Mouse (Mus musculus) hindbrain, embryonic 16.5 days (tissue): ENCODE data around the gene Zfp652. TPM values are rescaled to one million over a fixed set of nuclear protein-coding genes. Genes with fewer than 3 reads are reported as not detected.

Experiments
- ATAC-seq: fragments of 200-750 bp; cut with Nextera tagmentation; 2 replicates; pipeline ENCODE4 v1.8.0; 2017; ENCODE audit warnings: moderate TSS enrichment, moderate library complexity
- H3K27ac ChIP-seq: fragments of 300-500 bp; sonication (generic); 2 replicates; pipeline ENCODE4 v1.5.1; 2014; ENCODE audit warnings: low read depth, mild to moderate bottlenecking, control low read depth, low read length, moderate library complexity
- H3K27me3 ChIP-seq: fragments of 300-500 bp; sonication (generic); replicated peaks from 2 replicates; pipeline ENCODE4 v1.6.1; 2014; ENCODE audit warnings: low read length; ENCODE audit not compliant: control insufficient read depth, insufficient read depth
- H3K36me3 ChIP-seq: fragments of 300-500 bp; sonication (generic); 2 replicates; pipeline ENCODE4 v1.6.1; 2014; ENCODE audit warnings: mild to moderate bottlenecking, low read length, moderate library complexity, mixed read lengths; ENCODE audit not compliant: control insufficient read depth, insufficient read depth
- H3K4me1 ChIP-seq: fragments of 300-500 bp; sonication (generic); 2 replicates; pipeline ENCODE4 v1.6.1; 2014; ENCODE audit warnings: low read depth, low read length; ENCODE audit not compliant: control insufficient read depth, insufficient read depth
- H3K4me2 ChIP-seq: fragments of 300-500 bp; sonication (generic); 2 replicates; pipeline ENCODE4 v1.6.1; 2014; ENCODE audit warnings: mild to moderate bottlenecking, low read length, control low read depth, moderate library complexity
- H3K4me3 ChIP-seq: fragments of 300-500 bp; sonication (generic); 2 replicates; pipeline ENCODE4 v1.5.1; 2014; ENCODE audit warnings: mild to moderate bottlenecking, low read length, control low read depth, moderate library complexity
- H3K9ac ChIP-seq: fragments of 300-500 bp; sonication (generic); 2 replicates; pipeline ENCODE4 v1.6.1; 2014; ENCODE audit warnings: low read depth, mild to moderate bottlenecking, control low read depth, low read length, moderate library complexity
- H3K9me3 ChIP-seq: fragments of 300-500 bp; sonication (generic); 2 replicates; pipeline ENCODE4 v1.6.1; 2014; ENCODE audit warnings: mild to moderate bottlenecking, low read length, moderate library complexity; ENCODE audit not compliant: control insufficient read depth
- WGBS: fragments of 180-500 bp; shearing (Covaris S2); extraction: QIAGEN DNeasy Blood & Tissue Kit; methylation state at CpG from one replicate; pipeline ENCODE4 v1.1.7; 2014; 5-methylcytosine and 5-hydroxymethylcytosine counted together
- polyA plus RNA-seq: library from polyadenylated mRNA; unstranded; fragments of >200 nt; fragmentation: Nextera tagmentation; extraction: Ambion mirVana; gene quantifications from 2 replicates; pipeline ENCODE4 v1.2.1, GENCODE M21; 2015

Gene Zfp652
- polyA plus RNA-seq, 1 experiment from 2014 or later = 21.7 TPM

DNA sequence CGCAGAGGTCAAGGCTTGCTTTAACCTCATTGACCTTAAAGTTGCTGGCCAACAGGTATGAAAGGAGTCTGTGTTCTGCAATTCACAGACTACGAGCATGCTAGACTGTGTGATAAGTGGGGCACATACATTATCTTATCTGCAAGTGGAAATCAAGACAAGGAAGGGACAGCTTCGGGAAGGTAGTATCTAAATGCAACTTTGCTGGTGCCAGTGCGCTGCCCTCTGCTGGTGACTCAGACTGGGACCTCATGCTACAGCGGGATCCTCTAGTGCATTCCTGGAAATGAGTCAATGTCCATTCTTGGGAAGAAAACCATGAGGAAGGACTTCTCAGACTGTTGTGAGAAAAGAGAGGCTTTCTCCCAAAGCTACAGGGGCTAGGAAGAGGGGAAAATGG, 141.2 kb downstream of the Zfp652 start:
- Histone ChIP-seq H3K4me2 (no peak overlapping the region), H3K36me3 (no peaks in the 10 kb centered on the region), H3K9me3 (no peaks in the 10 kb centered on the region), H3K9ac (no peak overlapping the region), H3K4me1 (peaks cover 7% of the 10 kb centered on the region), H3K27me3 (no peaks in the 10 kb centered on the region), H3K4me3 (no peak overlapping the region), H3K27ac (no peak overlapping the region)
- 66% methylated on average over 5 of the region's 5 CpGs for WGBS
- ATAC-seq = no peak

DNA sequence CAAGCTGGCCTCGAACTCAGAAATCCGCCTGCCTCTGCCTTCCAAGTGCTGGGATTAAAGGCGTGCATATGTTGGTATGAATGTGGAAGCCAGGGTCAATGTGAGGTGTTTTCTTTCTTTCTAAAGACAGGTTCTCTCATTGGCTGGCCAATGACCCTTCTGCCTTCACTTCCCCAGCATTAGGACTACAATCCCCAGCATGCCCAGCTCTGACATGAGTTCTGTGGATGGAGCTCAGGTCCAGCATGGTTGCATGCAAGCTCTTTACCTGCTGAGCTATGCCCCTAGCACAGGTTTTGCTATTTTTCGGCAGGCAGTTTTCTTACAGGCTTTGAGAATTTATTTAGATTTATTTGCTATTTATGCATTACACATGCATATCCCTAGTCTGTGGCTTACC, 144.8 kb downstream of the Zfp652 start:
- ATAC-seq = no peak
- H3K27me3 ChIP-seq = no peaks in the 10 kb centered on the region
- H3K4me1 ChIP-seq = peaks cover 14% of the 10 kb centered on the region
- no peaks in the 10 kb centered on the region for H3K36me3 ChIP-seq
- peak overlapping the region; percentile 84 for H3K4me2 ChIP-seq
- H3K4me3 ChIP-seq = no peak overlapping the region
- H3K9me3 ChIP-seq = no peaks in the 10 kb centered on the region
- no peak overlapping the region for H3K9ac ChIP-seq
- WGBS = 78% methylated on average over 4 of the region's 4 CpGs
- no peak overlapping the region for H3K27ac ChIP-seq

DNA sequence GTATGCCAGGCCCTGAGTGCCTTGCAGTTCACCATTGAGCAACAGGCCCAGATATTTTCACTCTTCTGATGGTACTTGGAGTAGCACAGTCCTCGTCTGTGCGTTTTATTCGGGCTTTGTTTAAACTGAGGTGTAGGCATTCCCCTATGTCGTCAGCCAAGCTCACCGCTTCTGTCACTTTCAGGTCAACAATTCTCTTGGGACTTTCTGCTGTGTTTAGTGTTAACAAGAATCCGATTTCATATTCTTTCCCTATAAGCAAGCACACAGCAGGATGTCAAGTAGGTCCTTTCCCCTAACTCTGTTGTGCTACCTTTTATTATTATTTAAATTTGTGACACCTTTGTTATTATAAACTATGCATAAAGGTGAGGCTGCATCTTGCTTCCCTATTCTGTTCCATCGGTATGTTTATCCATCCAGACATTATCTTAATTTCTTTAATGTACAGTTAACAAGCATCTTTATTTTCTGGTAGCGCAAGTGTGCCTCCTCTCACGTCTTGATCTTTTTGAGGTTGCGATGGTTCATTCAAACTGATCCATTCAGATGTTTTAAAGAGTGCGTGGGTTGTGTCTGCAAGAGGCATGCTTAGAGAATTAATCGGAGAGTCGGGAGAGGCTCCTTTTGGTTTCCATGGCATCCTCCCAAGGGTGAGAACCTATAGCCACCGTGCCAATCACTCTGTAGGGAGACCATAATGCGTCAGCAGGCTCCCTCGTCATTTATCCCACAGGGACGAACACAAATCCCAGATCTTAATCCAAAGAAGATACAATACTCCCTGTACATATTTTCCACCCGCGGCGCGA, 145.4 kb downstream of the Zfp652 start:
- Histone ChIP-seq H3K27me3 (no peaks in the 10 kb centered on the region), H3K9me3 (no peaks in the 10 kb centered on the region), H3K4me3 (peak overlapping the region; percentile 63), H3K36me3 (no peaks in the 10 kb centered on the region), H3K9ac (peak overlapping the region; percentile 65), H3K4me1 (peaks cover 14% of the 10 kb centered on the region), H3K27ac (peak overlapping the region; percentile 83), H3K4me2 (peak overlapping the region; percentile 84)
- 15% methylated on average over 21 of the region's 21 CpGs for WGBS
- peak; percentile 0; the same call in 1 of the 2 replicates for ATAC-seq

DNA sequence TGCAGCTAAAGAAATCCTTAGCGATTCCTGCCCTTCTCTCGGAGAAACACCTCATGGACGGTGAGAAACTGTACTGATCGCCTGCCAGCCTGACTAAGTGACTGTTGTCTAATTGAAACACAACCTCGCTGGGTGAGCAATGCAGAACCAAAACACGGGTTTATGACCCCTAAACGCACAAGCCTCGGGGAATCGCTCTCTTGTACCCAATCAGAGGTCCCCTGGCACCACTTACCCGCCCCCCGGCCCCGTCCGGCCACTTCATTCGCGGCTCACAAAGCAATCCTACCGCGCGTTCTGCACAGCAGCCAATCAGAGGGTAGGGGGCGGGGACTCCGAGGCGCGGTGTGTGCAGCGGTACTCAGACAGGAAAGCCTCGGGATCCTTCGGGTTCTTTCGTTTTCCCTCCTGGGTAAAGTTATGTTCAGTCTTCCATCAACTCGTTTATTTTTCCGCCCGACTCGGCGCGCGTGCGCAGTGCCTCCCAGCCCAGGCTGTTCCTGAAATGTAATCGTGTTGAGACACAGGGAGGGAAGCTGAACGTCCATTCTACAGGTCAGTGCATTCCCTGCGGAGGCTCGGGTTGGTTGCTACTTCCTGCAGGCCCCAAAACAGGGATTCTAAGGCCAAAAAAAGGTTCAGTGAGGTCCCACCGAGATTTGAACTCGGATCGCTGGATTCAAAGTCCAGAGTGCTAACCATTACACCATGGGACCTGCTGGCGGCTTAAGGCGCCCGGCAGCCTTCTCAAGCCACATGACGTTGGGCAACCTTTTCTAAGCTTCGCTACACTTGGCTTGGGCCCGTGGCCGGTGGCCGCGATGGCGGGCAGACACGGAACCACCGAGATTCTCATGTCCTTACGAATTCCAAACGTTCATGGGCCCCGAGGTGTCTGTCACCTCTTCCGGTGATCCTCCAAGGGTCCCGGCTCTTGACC, 146.3 kb downstream of the Zfp652 start:
- H3K27ac ChIP-seq = peak overlapping the region; percentile 83
- no peaks in the 10 kb centered on the region for H3K9me3 ChIP-seq
- no peaks in the 10 kb centered on the region for H3K27me3 ChIP-seq
- peak overlapping the region; percentile 65 for H3K9ac ChIP-seq
- ATAC-seq = peak; percentile 98
- H3K4me3 ChIP-seq = peak overlapping the region; percentile 63
- peaks cover 14% of the 10 kb centered on the region for H3K4me1 ChIP-seq
- no peaks in the 10 kb centered on the region for H3K36me3 ChIP-seq
- WGBS = under 1% methylated on average over 58 of the region's 58 CpGs
- H3K4me2 ChIP-seq = peak overlapping the region; percentile 84

DNA sequence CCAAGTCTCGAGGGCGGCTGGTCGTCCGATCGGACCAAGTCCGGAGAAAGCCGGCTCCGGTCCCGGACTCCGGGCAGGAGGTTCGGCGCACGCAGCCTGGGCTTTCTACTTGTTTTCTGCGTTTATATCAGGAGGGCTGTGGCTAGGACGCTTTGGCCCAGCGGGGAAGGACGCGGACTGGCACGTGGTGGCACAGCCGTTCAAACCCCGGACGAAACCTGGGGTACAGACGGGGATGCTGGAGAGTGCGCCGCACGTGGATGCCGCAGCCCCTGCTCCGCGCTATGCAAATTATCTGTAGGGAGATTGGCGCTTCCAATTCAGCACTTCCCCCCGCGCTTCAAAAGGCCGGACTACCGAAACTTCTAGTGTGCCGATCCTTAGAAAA, 147.0 kb downstream of the Zfp652 start:
- under 1% methylated on average over 35 of the region's 35 CpGs for WGBS
- Histone ChIP-seq H3K27ac (peak overlapping the region; percentile 83), H3K36me3 (no peaks in the 10 kb centered on the region), H3K4me1 (peaks cover 14% of the 10 kb centered on the region), H3K4me3 (peak overlapping the region; percentile 63), H3K27me3 (no peaks in the 10 kb centered on the region), H3K9ac (peak overlapping the region; percentile 65), H3K9me3 (no peaks in the 10 kb centered on the region), H3K4me2 (peak overlapping the region; percentile 84)
- ATAC-seq = peak; percentile 62

DNA sequence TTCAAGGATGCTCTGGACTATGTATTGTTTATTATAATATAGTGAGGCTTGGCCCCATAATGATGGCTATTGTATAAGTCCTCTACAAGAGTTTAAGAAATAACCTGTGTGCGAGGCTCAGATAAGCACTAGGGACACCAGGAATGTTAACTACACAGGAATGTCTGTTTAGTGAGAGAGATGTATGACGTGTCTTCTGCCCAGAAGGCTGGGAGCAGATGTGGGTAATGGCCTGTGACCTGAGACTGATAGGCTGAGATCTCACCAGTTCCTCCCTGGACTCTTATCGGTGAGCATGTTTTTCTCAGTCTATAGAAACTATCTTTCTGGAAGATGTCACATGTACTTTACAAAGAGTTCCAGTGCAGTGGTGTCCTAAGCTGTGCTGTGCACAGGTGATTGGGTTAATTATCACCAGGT, 147.6 kb downstream of the Zfp652 start:
- H3K4me2 ChIP-seq = peak overlapping the region; percentile 84
- ATAC-seq = no peak
- H3K4me3 ChIP-seq = peak overlapping the region; percentile 63
- no peaks in the 10 kb centered on the region for H3K27me3 ChIP-seq
- peak overlapping the region; percentile 48; the same call in 1 of the 2 replicates for H3K27ac ChIP-seq
- H3K9me3 ChIP-seq = no peaks in the 10 kb centered on the region
- H3K36me3 ChIP-seq = no peaks in the 10 kb centered on the region
- H3K9ac ChIP-seq = peak overlapping the region; percentile 65
- peaks cover 14% of the 10 kb centered on the region for H3K4me1 ChIP-seq
- WGBS = 33% methylated on average over 3 of the region's 3 CpGs

DNA sequence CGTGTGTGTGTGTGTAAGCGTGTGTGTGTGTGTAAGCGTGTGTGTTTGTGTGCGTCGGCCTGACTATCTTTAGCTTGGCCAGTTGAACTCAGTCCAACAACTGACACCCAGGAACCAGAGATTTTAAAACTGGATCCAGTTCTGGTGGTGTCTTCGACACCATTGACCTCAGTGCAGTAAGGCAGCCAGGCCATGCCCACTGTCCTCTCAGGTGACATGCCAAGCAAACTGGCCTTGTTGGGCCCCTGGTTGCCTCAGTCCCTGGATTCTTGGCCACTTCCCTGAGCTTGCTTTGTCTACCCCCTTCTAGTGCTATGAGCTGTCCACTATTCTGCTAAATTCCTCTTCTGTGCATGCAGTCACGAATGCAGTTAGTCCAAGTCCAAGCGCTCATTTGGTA, 148.9 kb downstream of the Zfp652 start:
- ATAC-seq = no peak
- Histone ChIP-seq H3K36me3 (no peaks in the 10 kb centered on the region), H3K4me2 (no peak overlapping the region), H3K9me3 (no peaks in the 10 kb centered on the region), H3K4me1 (peaks cover 14% of the 10 kb centered on the region), H3K27me3 (no peaks in the 10 kb centered on the region), H3K9ac (no peak overlapping the region), H3K4me3 (no peak overlapping the region), H3K27ac (no peak overlapping the region)
- 96% methylated on average over 8 of the region's 8 CpGs for WGBS

DNA sequence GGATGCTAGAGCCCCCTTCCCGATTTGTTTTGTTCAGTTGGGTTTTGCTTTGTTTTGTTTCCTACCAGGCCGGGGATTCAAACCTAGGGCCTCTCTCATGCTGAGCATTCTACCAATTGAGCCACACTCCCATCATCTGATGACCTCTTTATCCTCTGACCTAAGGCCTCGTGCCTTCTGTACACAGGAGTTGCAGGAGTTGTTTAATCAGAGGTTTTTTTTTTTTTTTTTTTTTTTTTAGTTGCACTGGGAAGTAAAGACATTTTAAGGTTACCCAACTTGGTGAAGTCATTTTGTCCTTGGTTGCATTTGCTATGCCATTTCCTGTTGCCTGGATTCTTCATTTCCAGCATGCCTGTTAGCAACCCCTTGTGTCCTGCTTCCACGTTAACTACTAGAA, 157.0 kb downstream of the Zfp652 start:
- no peak overlapping the region for H3K4me2 ChIP-seq
- H3K9me3 ChIP-seq = no peaks in the 10 kb centered on the region
- no peaks in the 10 kb centered on the region for H3K27me3 ChIP-seq
- H3K36me3 ChIP-seq = no peaks in the 10 kb centered on the region
- 78% methylated on average over 4 of the region's 4 CpGs for WGBS
- H3K27ac ChIP-seq = no peak overlapping the region
- no peak overlapping the region for H3K9ac ChIP-seq
- no peak overlapping the region for H3K4me3 ChIP-seq
- no peaks in the 10 kb centered on the region for H3K4me1 ChIP-seq
- no peak for ATAC-seq

DNA sequence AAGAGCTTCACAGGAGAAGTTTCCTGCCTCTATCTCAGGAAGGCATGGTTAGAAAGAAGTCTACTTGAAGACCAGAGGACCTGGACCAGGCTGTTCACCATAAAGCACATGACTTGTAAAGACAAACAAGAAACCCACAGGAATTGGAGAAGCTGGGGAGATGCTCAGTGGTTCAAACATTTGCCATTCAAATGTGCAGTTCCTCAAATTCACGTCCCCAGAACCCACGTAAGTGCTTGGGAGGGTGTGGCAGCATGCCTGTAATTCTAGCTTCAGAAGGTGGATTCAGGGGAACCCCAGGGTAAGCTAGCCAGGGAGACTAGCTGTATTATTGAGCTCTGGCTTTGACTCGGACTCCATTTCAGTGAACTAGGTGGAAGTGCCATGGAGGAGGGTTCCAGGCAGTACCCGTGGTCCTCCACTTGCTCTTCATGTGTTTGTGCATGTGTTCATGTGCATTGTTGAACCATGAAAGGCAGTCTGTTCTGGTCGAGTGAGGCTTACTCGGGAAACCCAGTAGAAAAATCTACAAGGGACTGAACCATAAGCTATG, 157.5 kb downstream of the Zfp652 start:
- Histone ChIP-seq H3K4me3 (no peak overlapping the region), H3K4me1 (no peaks in the 10 kb centered on the region), H3K4me2 (no peak overlapping the region), H3K36me3 (no peaks in the 10 kb centered on the region), H3K9ac (no peak overlapping the region), H3K27me3 (no peaks in the 10 kb centered on the region; the same call in 1 of the 2 replicates), H3K27ac (no peak overlapping the region), H3K9me3 (no peaks in the 10 kb centered on the region)
- no peak for ATAC-seq
- WGBS = 66% methylated on average over 6 of the region's 6 CpGs
